Mouse (Mus musculus) thymus, adult 2 months (tissue): ENCODE results near the gene Pwp1. TPM values are rescaled to one million over a fixed set of nuclear protein-coding genes. Genes with fewer than 3 reads are reported as not detected.

Source experiments
- DNase-seq: peaks from one replicate; pipeline ENCODE4 v3.0.0; 2021
- H3K27ac ChIP-seq: fragments of 200-500 bp; 2 replicates; pipeline ENCODE4 v1.5.1; 2012; ENCODE audit warnings: low read length, control low read depth; ENCODE audit not compliant: control insufficient read depth, insufficient read depth
- H3K27me3 ChIP-seq: fragments of 200-500 bp; 2 replicates; pipeline ENCODE4 v1.6.1; 2012; ENCODE audit warnings: mild to moderate bottlenecking, low read length, moderate library complexity, mixed read lengths; ENCODE audit not compliant: control insufficient read depth, insufficient read depth
- H3K36me3 ChIP-seq: fragments of 200-500 bp; 2 replicates; pipeline ENCODE4 v1.6.1; 2012; ENCODE audit warnings: mild to moderate bottlenecking, low read length, moderate library complexity; ENCODE audit not compliant: control insufficient read depth, insufficient read depth
- H3K4me1 ChIP-seq: fragments of 200-500 bp; replicated peaks from 2 replicates; pipeline ENCODE4 v1.6.1; 2012; ENCODE audit warnings: low read length; ENCODE audit not compliant: control insufficient read depth, insufficient read depth
- H3K4me3 ChIP-seq: fragments of 200-500 bp; 2 replicates; pipeline ENCODE4 v1.5.1; 2012; ENCODE audit warnings: mild to moderate bottlenecking, low read length, control low read depth, moderate library complexity; ENCODE audit not compliant: control insufficient read depth, insufficient read depth
- CTCF ChIP-seq: fragments of 200-500 bp; IDR thresholded peaks from 2 replicates; pipeline ENCODE4 v1.5.1; 2012; ENCODE audit warnings: mild to moderate bottlenecking, control low read depth, low read length, moderate library complexity, borderline replicate concordance; ENCODE audit not compliant: control insufficient read depth, poor library complexity, insufficient read depth; ENCODE audit errors: extremely low read depth
- POLR2A ChIP-seq: fragments of 200-500 bp; IDR thresholded peaks from 2 replicates; pipeline ENCODE4 v1.6.1; 2012; ENCODE audit warnings: mild to moderate bottlenecking, low read length, control low read depth, moderate library complexity; ENCODE audit not compliant: control insufficient read depth, poor library complexity, insufficient read depth; ENCODE audit errors: extremely low read depth
- WGBS: fragments of 180-500 bp; shearing (Covaris S2); methylation state at CpG from one replicate; pipeline ENCODE4 v1.1.7; 2018; 5-methylcytosine and 5-hydroxymethylcytosine counted together
- polyA plus RNA-seq: library from polyadenylated mRNA; depleted of rRNA; stranded (reverse); fragments of >200 nt; gene quantifications from 2 replicates; pipeline ENCODE4 v1.2.3, GENCODE M21; 2012; rRNA removed

Pwp1 gene
- polyA plus RNA-seq, 1 experiment, result 15.0 TPM

- H3K27me3 ChIP-seq, result no peaks in the 10 kb centered on the region
- H3K4me3 ChIP-seq, result peak overlapping the region; percentile 41
- 1% methylated on average over 63 of the region's 63 CpGs for WGBS
- DNase-seq, result peak; percentile 75
- no peak for TF ChIP-seq POLR2A
- TF ChIP-seq CTCF, result peak; percentile 79
- H3K27ac ChIP-seq, result no peak overlapping the region
- no peaks in the 10 kb centered on the region for H3K36me3 ChIP-seq
- peaks cover 8% of the 10 kb centered on the region for H3K4me1 ChIP-seq
Observed at GRCm38 (mm10) chr10:85928499-85929207, 99.4 kb downstream of the Pwp1 start.

GRCm38 (mm10) chr10:85929208-85929591 lies 99.9 kb downstream of the Pwp1 start:
- no peaks in the 10 kb centered on the region for H3K27me3 ChIP-seq
- 58% methylated on average over 11 of the region's 11 CpGs for WGBS
- H3K27ac ChIP-seq, result no peak overlapping the region
- TF ChIP-seq POLR2A (no peak), CTCF (no peak)
- no peaks in the 10 kb centered on the region for H3K36me3 ChIP-seq
- no peak overlapping the region for H3K4me3 ChIP-seq
- no peak for DNase-seq
- peaks cover 8% of the 10 kb centered on the region for H3K4me1 ChIP-seq

GRCm38 (mm10) chr10:85929962-85930361 lies 100.7 kb downstream of the Pwp1 start:
- 91% methylated on average over 11 of the region's 11 CpGs for WGBS
- DNase-seq, result no peak
- TF ChIP-seq POLR2A, result no peak
- no peak for TF ChIP-seq CTCF
- Histone ChIP-seq H3K27ac (no peak overlapping the region), H3K36me3 (no peaks in the 10 kb centered on the region), H3K27me3 (no peaks in the 10 kb centered on the region), H3K4me1 (peaks cover 8% of the 10 kb centered on the region), H3K4me3 (no peak overlapping the region)

DNA sequence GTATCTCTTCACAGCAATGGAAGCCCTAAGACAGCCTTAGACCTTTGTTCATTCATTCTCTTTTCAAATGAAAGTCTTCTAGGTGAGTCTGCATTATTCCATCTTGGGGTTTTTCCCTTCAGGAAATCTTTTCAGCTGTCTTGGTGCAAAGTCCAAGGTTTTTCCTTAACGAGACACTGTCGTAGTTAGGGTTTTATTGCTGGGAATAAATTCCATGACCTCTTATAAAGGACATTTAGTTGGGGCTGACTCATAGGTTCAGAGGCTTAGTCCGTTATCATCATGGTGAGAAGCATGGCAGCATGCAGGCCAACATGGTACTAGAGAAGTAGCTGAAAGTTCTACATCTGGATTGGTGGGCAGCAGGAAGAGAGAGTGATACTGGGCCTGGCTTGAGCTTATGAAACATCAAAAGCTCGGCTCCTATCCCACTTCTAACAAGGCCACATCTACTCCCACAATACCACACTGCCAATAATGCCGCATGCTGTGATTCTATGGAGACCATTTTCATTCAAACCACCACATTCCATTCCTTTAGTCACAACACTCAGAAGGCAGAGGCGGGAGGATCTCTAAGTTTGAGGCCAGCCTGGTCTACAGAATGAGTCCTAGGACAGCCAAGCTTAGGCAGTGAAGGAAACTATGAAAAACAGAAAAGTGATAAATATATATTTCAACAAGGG lies 107.1 kb downstream of the Pwp1 start:
- Histone ChIP-seq H3K4me1 (no peaks in the 10 kb centered on the region), H3K36me3 (peaks cover 46% of the 10 kb centered on the region), H3K27ac (no peak overlapping the region), H3K4me3 (no peak overlapping the region), H3K27me3 (no peaks in the 10 kb centered on the region)
- DNase-seq, result no peak
- no peak for TF ChIP-seq POLR2A
- no peak for TF ChIP-seq CTCF
- WGBS, result 98% methylated on average over 6 of the region's 6 CpGs

Other genes with a start within 250 kb of the Pwp1 start
- 48.2 and 49.9 TPM in 2 replicates for gene Prdm4, start 87.6 kb downstream of the Pwp1 start, polyA plus RNA-seq
- gene Ascl4, start 98.2 kb downstream of the Pwp1 start, polyA plus RNA-seq, result not detected in 2 replicates
- gene Rtcb, start 128.3 kb downstream of the Pwp1 start, polyA plus RNA-seq, result 58.1 and 59.4 TPM in 2 replicates
- 1.2 and 1.4 TPM in 2 replicates for gene Bpifc, start 182.4 kb downstream of the Pwp1 start, polyA plus RNA-seq
- 50.0 and 53.2 TPM in 2 replicates for gene Fbxo7, start 192.5 kb downstream of the Pwp1 start, polyA plus RNA-seq